Mouse (Mus musculus): ENCODE results near the gene Selenos.

DNA sequence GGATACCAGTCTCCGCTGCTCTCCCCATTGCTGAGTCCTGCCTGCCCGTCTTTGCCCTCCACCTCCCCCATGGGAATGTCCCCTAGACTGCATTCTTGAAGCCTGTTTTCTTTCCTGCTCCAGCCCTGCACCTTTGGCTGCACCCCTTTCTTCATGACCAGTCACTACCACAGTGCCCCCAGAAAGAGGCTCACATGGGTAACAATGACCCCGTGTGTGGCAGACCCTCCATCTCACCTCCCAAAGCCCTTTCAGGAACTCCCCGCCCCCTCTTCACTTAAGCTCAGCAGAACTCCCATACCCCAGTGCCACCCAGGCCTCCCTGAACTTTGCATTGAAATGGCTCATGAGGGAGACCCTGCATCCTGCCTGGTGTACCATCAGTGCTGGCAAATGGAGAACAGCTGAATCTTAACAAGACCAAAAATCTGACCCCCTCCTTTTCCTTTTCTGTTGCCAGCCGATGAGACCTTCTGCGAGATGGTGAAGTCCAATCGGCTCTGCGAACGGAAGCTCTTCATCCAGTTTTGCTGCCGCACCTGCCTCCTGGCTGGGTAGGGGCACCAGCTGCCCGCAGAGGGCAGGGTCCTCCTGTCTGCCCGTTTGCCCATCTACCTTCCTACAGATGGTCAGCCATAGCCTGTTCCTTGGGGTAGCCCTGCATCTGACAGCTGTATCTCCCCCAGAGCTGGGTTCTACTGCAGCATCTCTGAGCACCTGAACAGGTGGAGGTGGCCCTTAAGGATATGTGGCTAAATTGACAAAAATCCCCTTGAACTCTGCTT, 30.8 kb upstream of the Selenos start:
- TF ChIP-seq CTCF (IDR thresholded peaks at IDR 0.05; ENCODE audit: control insufficient read depth, insufficient read depth, insufficient read length) (no peak), MAX (IDR thresholded peaks at IDR 0.05) (no peak), CEBPB (IDR thresholded peaks at IDR 0.05; ENCODE audit: low read depth) (no peak), MYOD1 (IDR thresholded peaks at IDR 0.05; ENCODE audit: control insufficient read depth, insufficient read length, low read depth) (no peak), USF1 (IDR thresholded peaks at IDR 0.05; ENCODE audit: low read depth) (no peak), FOSL1 (IDR thresholded peaks at IDR 0.05; ENCODE audit: insufficient read depth, low read length, poor library complexity, severe bottlenecking) (no peak), MYOG (IDR thresholded peaks at IDR 0.05; ENCODE audit: control insufficient read depth, extremely low read depth, insufficient read length) (no peak)
